Mouse (Mus musculus): ENCODE measurements at regions not wholly inside any gene's neighbourhood (a gene's known extent, or its start where the extent isn't known, plus 50 kb on each side); places are given as distances from the start of the nearest gene placed in this dataset.

- no peak for DNase-seq (ENCODE audit: low spot score in 2 of 2)
Measured at GRCm38 (mm10) chr14:18394071-18394745, 62.5 kb upstream of the Ube2e1 start.

DNA sequence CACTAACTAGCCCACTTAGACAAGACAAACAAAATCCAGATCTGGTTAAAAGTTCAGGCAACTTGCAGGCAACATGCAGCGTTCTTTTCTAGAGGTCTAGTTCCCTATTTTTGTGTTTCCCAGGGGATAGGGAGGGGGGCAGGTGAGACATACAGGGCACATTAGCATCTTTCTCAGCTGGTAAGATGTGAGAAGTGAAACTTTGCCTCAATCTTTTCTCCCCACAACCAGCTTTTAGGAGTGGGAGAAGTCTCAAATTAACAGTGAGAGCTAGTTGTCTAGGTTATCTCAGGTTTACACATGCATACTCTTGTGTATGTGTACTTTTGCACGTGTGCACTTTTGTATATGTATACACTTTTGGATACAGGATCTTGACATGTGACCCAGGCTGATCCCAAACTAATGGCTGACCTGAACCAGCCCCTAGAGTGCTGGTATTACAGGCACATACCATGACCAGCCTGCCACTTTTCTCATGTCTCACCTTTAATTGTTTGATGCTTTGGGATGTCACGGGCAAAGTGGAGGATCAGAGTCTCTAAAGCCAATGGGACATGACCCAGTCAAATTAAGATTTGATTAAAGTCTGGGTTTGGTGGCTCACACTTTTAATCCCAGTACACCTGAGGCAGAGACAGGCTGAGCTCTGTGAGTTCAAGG, 60.3 kb upstream of the Ube2e1 start:
- DNase-seq (ENCODE audit: low spot score in 2 of 2): no peak

DNA sequence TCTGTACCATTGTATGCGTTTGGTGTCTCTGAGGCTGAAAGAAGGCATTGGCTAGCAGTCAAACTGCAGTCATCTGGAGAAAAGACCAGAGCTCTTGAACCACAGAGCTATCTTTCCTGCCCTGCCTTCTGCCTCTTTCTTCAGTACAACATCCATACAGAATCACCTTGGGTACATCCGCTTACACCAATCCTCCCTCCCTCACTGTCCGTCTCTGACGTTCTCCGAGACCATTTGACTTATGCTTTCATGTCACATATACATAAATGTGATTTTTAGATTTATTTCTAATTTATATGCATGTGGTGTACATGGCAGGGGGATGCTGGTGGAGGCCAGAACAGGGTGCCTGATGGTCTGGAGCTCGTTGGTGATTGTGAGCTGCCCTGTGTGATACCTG, 57.7 kb upstream of the Ube2e1 start:
- DNase-seq (ENCODE audit: low spot score in 2 of 2): no peak

GRCm38 (mm10) chr14:18385953-18386668, 54.5 kb upstream of the Ube2e1 start:
- no peak for DNase-seq (ENCODE audit: low spot score in 2 of 2)

Measured in urinary bladder, adult 18-20 months (tissue).